Mouse (Mus musculus) kidney, embryonic 15.5 days (tissue): ENCODE data around the gene Rapgef4. TPM values are rescaled to one million over a fixed set of nuclear protein-coding genes. Genes with fewer than 3 reads are reported as not detected.

ENCODE experiments used
- polyA plus RNA-seq: library from polyadenylated mRNA; unstranded; fragments of >200 nt; fragmentation: Nextera tagmentation; extraction: Ambion mirVana; gene quantifications from 2 replicates; pipeline ENCODE4 v1.2.1, GENCODE M21; 2015

The Rapgef4 gene
- polyA plus RNA-seq, 1 experiment from 2014 or later = 9.4 TPM

Other genes starting within 250 kb of the Rapgef4 start
- 69.9 and 74.6 TPM in 2 replicates for gene Itga6, start 235.6 kb upstream of the Rapgef4 start, polyA plus RNA-seq
- 44.4 and 45.2 TPM in 2 replicates for gene Pdk1, start 108.0 kb upstream of the Rapgef4 start, polyA plus RNA-seq